Mouse (Mus musculus) mesoderm, embryonic 11.5 days (tissue): ENCODE measurements at regions not wholly inside any gene's neighbourhood (a gene's known extent, or its start where the extent isn't known, plus 50 kb on each side); places are given as distances from the start of the nearest gene placed in this dataset.

Experiments used
- DNase-seq: peaks from one replicate; pipeline ENCODE4 v3.0.0-alpha.2; 2012; ENCODE audit warnings: low read depth, low spot score

DNA sequence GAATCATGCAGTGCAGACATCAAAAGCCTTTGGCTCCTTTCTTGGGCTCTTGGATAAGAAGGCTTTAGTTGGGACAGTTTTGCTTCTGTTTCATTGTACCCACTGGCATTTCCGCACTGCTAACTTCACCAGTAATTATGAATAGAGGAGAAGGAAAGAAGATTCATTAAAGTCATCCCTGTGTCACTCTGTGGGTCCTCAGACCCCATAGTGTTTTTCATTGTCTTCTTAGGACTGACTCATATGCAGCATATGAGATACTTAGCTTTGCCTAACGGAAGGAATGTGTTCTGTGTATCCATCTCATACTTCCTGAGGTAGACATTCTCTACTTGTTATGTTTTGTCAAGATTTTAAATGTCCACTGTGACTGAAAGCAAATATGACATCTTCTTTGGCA, 287.6 kb upstream of the Sash1 start:
- no peak for DNase-seq

- no peak for DNase-seq
These were observed 282.9 kb upstream of the Sash1 start for GRCm38 (mm10) chr10:9168725-9169124.

- no peak for DNase-seq
These were observed 280.1 kb upstream of the Sash1 start for GRCm38 (mm10) chr10:9166017-9166416.

DNA sequence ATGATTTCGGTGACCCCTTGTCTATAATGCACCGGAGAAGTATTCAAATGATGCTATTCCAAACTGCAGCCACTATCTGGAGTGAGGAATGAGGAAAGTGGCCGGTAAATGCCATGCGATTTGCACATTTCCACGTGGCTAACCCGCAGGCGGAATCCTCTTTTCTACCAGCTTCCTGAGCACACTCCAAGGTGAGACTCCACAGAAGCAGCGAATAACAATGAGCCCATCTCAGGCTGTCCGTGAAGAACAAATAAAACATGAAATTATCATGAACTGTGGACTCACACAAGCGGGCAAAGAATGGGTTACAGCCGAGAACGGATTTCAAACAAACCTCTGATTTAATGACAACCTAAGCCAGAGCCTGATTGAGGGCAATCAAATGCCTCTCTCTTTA, 279.7 kb upstream of the Sash1 start:
- DNase-seq: no peak

DNA sequence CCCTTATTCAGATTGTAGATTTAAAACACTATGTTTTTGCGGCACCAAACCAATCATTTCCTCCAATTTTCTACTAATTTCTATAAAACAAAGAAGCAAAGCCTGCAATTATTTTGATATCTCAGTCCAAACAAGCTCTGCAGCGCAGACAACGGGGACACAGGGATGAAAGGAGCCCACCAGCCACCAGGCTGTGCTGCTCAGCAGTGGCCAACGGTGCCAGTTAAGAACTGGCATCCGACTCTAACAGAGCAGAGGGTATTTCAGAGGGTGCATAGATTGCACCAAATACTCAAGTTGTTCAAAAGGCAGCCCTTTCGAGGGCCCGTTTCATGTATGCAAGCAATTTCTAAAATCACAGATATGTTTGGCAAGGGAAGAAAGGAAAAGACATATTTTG, 278.5 kb upstream of the Sash1 start:
- DNase-seq: no peak

- DNase-seq: no peak
These were observed 275.7 kb upstream of the Sash1 start for GRCm38 (mm10) chr10:9161597-9161996.

DNA sequence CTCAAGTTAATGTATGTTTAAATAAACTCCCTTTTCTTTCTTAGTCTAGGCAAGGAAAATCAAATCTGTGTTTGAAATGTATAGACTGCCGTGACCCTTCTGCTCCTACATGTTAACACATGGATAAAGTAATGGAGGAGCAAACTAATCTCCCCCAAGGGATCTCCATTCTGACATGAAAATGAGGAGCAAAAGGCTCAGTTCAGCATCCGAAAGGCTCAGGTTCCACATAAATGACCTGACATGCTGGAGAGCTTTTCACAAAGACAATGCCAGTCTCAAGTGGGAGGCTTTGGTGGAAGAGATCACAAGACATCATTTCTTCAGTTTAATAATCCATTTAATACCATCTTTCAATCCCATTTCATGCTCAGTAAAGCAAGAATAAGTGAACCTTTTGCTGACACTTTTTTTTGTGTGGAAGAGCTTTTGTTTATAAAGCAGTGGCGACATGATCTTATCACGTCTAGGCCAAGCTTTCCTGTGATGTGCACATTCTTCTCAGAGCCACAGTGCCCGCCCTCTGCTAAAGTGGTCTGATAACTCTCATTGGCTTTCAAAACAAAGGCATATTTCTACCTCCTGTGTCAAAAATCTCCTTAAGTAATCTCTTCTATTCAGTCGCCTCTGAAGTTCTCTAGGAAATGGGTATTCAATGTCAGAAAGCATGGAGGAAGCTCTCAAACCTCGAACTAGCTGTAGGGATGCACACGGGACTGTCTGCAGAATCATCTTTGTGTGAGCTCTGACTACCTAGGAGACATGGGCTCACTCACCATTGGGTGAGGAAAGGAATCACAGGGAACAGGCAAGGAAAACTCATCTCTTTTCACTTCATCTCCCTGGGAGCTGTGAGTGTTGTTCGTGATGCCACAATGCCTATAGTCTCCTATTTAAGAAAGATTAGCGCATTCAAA, 271.7 kb upstream of the Sash1 start:
- DNase-seq: peak; percentile 15

GRCm38 (mm10) chr10:9136099-9136498, 250.2 kb upstream of the Sash1 start:
- no peak for DNase-seq

GRCm38 (mm10) chr10:9134293-9135021, 248.6 kb upstream of the Sash1 start:
- DNase-seq: no peak

- DNase-seq: no peak
These were observed 244.2 kb upstream of the Sash1 start for GRCm38 (mm10) chr10:9130061-9130460.

DNA sequence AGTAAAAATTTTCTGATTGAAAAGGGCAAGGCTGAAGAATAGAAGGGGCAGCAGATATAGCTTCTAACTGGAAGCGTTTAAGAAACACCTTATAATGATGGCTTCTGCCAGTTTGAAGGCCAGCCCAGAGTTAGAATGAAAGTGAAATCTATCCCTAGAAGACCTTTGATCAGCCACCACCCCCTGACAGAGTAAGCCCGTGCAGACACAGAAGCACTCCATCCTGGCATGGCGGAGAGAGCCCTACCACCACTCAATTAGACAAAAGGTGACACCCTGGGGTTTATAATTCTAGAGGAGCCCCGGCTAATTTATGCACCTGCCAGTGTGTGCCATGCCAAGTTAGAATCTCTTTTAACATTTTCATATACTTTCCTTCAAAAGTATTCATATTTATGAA, 233.4 kb upstream of the Sash1 start:
- no peak for DNase-seq

GRCm38 (mm10) chr10:9117648-9118551, 232.0 kb upstream of the Sash1 start:
- no peak for DNase-seq

DNA sequence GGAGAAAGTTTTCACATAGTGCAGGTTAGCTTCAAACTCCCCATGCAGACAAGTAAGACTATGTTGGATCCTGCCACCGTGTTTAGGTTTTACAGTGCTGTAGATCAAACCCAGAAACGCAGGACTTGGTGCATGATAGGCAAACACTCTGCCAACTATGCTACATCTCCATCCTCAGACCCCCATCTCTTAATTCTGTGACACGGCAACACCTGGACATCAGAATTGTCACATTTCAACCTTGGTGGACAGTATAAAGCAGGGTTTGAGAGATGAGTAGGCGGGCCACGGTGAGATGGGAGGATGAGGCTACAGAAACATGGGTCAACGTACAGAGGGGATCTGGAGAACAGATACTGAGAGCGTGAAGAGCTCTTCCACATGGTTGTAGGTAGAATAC, 231.3 kb upstream of the Sash1 start:
- no peak for DNase-seq

- DNase-seq: no peak
These were observed 227.8 kb upstream of the Sash1 start for GRCm38 (mm10) chr10:9113706-9114105.

DNA sequence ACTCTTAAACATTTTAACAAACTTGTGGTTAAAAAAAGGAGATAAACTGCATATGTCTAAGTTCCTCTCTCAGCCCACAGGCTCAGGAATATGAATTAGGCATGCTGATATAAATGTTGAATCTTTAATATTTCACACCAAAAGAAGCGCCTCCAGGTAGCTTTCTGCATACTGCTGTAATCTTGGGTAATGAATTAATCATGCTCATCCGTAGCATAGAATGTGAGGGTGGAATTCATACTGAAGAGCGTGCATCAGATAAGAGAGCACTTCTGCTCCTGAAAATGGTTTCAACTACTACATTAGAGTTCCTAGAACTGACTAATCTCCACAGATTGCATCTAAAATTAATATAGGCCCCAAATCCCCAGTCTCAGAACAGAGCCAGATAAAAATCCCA, 225.2 kb upstream of the Sash1 start:
- DNase-seq: no peak

- DNase-seq: no peak
These were observed 210.3 kb upstream of the Sash1 start for GRCm38 (mm10) chr10:9096207-9096606.

DNA sequence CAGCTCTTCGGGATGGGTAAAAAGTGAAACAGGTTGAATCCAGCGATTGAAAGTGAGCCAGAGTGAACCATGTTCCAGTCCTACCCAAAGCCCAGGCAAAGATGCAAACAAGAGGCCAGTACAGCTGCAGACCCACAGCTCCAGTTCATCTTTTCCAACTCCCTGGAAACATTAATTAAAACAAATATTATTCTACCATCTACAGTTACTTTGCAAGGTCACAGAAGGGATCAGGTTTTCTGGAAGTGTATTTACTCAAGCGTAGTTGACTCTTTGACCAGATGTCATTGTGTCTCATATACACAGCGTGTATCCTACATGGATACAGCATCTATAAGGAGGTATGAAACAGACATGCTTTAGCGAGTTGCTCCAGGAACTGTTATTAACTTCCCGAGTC, 209.3 kb upstream of the Sash1 start:
- peak; percentile 36 for DNase-seq

- DNase-seq: no peak
These were observed 206.5 kb upstream of the Sash1 start for GRCm38 (mm10) chr10:9092237-9092885.

DNA sequence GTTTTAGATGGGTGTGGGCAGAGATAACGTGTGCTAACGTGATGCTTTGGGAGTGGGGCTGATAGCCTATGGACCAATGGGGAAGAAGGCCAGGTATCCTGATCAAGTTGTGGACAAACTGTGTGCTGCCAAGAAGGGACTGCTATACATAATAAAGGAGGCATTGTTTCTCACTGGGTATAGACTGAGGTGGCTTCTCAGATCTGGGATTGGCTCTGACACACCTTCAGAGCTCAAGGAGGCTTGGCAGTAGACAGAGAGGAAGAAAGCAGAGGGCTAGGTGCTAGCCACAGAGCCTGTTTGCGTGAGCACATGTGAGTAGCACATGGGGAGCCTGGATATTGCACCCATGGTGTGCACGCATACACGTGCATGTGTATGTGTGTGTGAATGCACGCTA, 205.1 kb upstream of the Sash1 start:
- DNase-seq: no peak

GRCm38 (mm10) chr10:9087871-9088270, 202.0 kb upstream of the Sash1 start:
- DNase-seq: no peak

GRCm38 (mm10) chr10:9087171-9087570, 201.3 kb upstream of the Sash1 start:
- no peak for DNase-seq
